Mouse (Mus musculus) bone marrow, adult 2 months (tissue): ENCODE results near the gene Fgf6.

ENCODE experiments used
- CTCF ChIP-seq: fragments of 200-500 bp; IDR thresholded peaks from 2 replicates; pipeline ENCODE4 v1.5.1; 2011; ENCODE audit warnings: low read length, control low read depth; ENCODE audit not compliant: control insufficient read depth, insufficient read depth
- POLR2A ChIP-seq: fragments of 200-500 bp; IDR thresholded peaks from 2 replicates; pipeline ENCODE4 v1.6.1; 2011; ENCODE audit warnings: low read depth, mild to moderate bottlenecking, control low read depth, low read length, borderline replicate concordance; ENCODE audit not compliant: control insufficient read depth

DNA sequence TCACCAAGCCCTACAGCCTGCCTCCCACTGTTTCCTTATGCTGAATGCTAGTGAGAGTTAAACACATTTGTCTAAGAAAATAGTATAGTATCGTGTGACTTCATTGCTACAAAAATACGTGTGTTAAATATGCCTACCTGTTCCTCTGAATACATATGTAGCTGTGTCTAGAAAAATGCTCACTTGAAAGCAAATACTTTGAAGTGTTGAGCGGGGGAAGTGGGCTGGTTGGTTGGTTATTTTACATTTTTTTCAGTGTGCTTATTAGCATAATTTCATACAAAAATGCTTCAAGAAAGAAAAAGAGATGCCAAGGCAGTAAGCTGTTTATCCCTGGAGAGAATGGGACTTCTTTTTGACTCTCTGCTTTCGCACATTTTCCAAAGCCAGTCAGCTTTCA lies 44.6 kb downstream of the Fgf6 start:
- TF ChIP-seq CTCF (no peak), POLR2A (no peak)
